Mouse (Mus musculus): ENCODE measurements at regions not wholly inside any gene's neighbourhood (a gene's known extent, or its start where the extent isn't known, plus 50 kb on each side); places are given as distances from the start of the nearest gene placed in this dataset.

DNA sequence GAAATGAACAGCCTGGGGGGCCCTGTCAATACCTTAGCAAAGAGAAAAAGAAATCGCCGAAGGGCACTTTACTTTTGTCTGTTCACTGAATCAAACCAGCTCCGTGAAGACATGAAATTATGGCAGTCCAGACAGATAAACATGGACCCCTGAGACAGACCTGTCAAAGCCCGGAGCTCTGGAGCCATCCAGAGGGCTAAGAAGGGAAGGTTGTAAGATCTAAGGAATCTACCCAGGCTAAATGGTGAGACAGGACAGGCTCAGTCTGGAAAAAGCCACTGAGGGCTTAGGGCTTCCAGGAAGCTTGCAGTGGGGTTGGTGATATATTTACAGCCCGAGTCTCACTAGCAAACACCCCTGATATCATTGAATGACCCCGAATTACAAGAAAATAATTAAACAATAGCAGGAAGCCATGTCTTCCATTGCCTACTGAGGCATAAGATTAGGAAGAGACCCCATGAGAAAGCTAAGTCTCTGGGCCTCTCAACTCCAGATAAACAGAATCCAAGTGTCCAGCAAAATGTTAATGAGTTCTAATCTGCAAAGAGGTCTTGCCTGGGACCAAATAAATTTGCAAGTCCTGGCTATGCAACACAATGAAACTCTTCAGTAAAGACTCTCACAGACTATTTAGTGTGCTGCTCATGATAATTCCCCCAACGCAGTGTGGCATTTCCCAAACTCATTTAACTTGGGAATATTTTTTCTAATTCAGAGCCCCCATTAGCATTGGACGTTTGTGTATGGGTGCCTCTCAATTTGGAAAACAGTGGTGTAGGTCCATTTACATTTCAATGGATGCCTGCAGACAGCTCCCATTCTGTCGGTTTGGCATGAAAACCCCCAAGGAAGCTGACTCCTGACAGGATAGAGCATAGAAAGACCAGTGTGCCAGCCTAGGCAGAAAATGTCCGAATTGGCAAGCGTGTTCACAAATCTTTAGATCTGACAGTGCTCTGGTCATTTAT, 89.8 kb downstream of the Pabpc6 start:
- Histone ChIP-seq H3K4me3 (replicated peaks; ENCODE audit: low read length) (no peak overlapping the region; the same call in 1 of the 2 replicates), H3K36me3 (ENCODE audit: insufficient read depth, low read length) (no peaks in the 10 kb centered on the region), H3K4me1 (replicated peaks; ENCODE audit: low read depth, low read length) (peaks cover 30% of the 10 kb centered on the region), H3K9me3 (ENCODE audit: low read length) (no peaks in the 10 kb centered on the region), H3K27me3 (ENCODE audit: insufficient read depth, low read length) (no peaks in the 10 kb centered on the region)
- TF ChIP-seq CTCF (conservative IDR thresholded peaks at IDR 0.05; ENCODE audit: low read length) (no peak), POU5F1 (IDR thresholded peaks at IDR 0.05; ENCODE audit: borderline replicate concordance, low read length) (peak; percentile 47; the same call in 1 of the 2 replicates)

GRCm38 (mm10) chr17:9598131-9598530, 71.4 kb downstream of the Pabpc6 start:
- Histone ChIP-seq H3K4me3 (replicated peaks; ENCODE audit: low read length) (no peak overlapping the region), H3K27me3 (ENCODE audit: insufficient read depth, low read length) (no peaks in the 10 kb centered on the region), H3K9me3 (ENCODE audit: low read length) (no peaks in the 10 kb centered on the region), H3K4me1 (replicated peaks; ENCODE audit: low read depth, low read length) (no peaks in the 10 kb centered on the region), H3K36me3 (ENCODE audit: insufficient read depth, low read length) (no peaks in the 10 kb centered on the region)
- TF ChIP-seq CTCF (conservative IDR thresholded peaks at IDR 0.05; ENCODE audit: low read length): no peak
- no peak for TF ChIP-seq POU5F1 (IDR thresholded peaks at IDR 0.05; ENCODE audit: borderline replicate concordance, low read length)
- no peak for TF ChIP-seq NANOG (IDR thresholded peaks at IDR 0.05; ENCODE audit: borderline replicate concordance, low read length)

GRCm38 (mm10) chr17:9600459-9600858, 69.1 kb downstream of the Pabpc6 start:
- TF ChIP-seq NANOG (IDR thresholded peaks at IDR 0.05; ENCODE audit: borderline replicate concordance, low read length): no peak
- TF ChIP-seq POU5F1 (IDR thresholded peaks at IDR 0.05; ENCODE audit: borderline replicate concordance, low read length): no peak
- no peak for TF ChIP-seq CTCF (conservative IDR thresholded peaks at IDR 0.05; ENCODE audit: low read length)
- Histone ChIP-seq H3K4me1 (replicated peaks; ENCODE audit: low read depth, low read length) (no peaks in the 10 kb centered on the region), H3K27me3 (ENCODE audit: insufficient read depth, low read length) (no peaks in the 10 kb centered on the region), H3K36me3 (ENCODE audit: insufficient read depth, low read length) (no peaks in the 10 kb centered on the region), H3K4me3 (replicated peaks; ENCODE audit: low read length) (no peak overlapping the region), H3K9me3 (ENCODE audit: low read length) (no peaks in the 10 kb centered on the region)
